Mouse (Mus musculus) central nervous system, embryonic 14 days (tissue): ENCODE results near the gene Cpne2. TPM values are rescaled to one million over a fixed set of nuclear protein-coding genes. Genes with fewer than 3 reads are reported as not detected.

Experiments
- polyA plus RNA-seq: library from polyadenylated mRNA; depleted of rRNA; stranded (reverse); fragments of >200 nt; gene quantifications from 2 replicates; pipeline ENCODE4 v1.2.3, GENCODE M21; 2012; rRNA removed

The Cpne2 gene
- 23.4 and 23.6 TPM in 2 replicates for polyA plus RNA-seq

DNA sequence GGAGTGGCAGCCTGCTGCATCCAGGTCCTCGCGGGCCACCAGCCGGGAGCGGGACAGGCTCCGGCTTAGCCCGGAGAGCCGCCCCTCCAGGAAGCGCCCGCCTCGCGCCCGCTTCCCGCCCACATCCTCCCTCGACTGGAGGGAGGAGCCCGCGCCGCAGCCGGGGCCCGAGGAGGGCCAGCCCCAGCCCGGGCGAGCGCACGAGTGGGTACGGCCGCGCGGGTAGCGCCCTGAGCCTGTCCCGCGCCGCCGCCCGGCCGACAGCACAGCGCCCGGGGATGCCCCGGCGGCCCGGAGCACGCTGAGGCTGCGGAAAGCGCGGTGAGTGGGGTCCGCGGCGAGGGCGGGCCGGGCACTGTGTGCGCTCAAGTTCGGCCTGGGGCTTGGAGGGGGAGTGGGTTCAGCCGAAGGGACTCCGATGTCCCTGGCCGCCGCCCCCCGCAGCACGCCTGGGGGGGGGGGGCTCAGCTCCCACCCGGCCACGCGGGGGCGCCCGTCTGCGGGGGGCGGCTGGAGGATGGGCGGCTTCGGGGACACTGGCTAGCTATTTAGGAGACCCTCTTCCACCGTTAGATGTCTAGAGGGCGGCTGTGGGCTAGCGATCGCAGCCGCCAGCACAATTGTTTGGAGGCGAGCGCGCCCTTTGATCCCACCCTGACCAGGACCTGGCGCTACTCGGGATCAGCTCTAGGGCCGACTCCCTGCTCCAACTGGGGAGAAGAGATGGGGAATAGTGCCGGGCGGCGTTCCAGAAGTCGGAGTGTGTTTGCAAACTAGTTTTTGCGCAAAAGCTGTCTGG lies at the start of gene Cpne2:
Cpne2 (plus strand) TSS at position 118 of the 799 bp plus-strand sequence.

GRCm38 (mm10) chr8:94601607-94602385 lies 69.0 kb downstream of the Cpne2 start, which contains the start of the genes Rspry1 and Fam192a:
TSS of gene Rspry1 (plus strand) at chr8:94601937.
TSS of gene Fam192a (minus strand) at chr8:94601997.

Other genes starting within 250 kb of the Cpne2 start
- gene Slc12a3, start 203.8 kb upstream of the Cpne2 start, polyA plus RNA-seq = 0.34 and 0.38 TPM in 2 replicates
- 52.8 and 60.3 TPM in 2 replicates for gene Herpud1, start 146.6 kb upstream of the Cpne2 start, polyA plus RNA-seq
- 0.96 and 1.3 TPM in 2 replicates for gene Nlrc5, start 98.6 kb upstream of the Cpne2 start, polyA plus RNA-seq
- gene Rspry1, start 68.9 kb downstream of the Cpne2 start, polyA plus RNA-seq = 24.5 and 26.8 TPM in 2 replicates
- gene Fam192a, start 69.0 kb downstream of the Cpne2 start, polyA plus RNA-seq = 71.6 and 84.9 TPM in 2 replicates
- 183 and 209 TPM in 2 replicates for gene Arl2bp, start 133.6 kb downstream of the Cpne2 start, polyA plus RNA-seq
- gene Pllp, start 163.3 kb downstream of the Cpne2 start, polyA plus RNA-seq = 0.70 and 0.74 TPM in 2 replicates
- gene Ccl22, start 212.6 kb downstream of the Cpne2 start, polyA plus RNA-seq = 0.36 and 0.79 TPM in 2 replicates
- gene Cx3cl1, start 239.0 kb downstream of the Cpne2 start, polyA plus RNA-seq = 19.7 and 21.7 TPM in 2 replicates